Mouse (Mus musculus): Measurements from ENCODE around the gene 9130230L23Rik.
"Not testable (repeated sequence)": the region's sequence is repeated elsewhere in the genome, so short reads cannot be mapped to it uniquely, and the experiment has no call there.

The 9130230L23Rik gene

DNA sequence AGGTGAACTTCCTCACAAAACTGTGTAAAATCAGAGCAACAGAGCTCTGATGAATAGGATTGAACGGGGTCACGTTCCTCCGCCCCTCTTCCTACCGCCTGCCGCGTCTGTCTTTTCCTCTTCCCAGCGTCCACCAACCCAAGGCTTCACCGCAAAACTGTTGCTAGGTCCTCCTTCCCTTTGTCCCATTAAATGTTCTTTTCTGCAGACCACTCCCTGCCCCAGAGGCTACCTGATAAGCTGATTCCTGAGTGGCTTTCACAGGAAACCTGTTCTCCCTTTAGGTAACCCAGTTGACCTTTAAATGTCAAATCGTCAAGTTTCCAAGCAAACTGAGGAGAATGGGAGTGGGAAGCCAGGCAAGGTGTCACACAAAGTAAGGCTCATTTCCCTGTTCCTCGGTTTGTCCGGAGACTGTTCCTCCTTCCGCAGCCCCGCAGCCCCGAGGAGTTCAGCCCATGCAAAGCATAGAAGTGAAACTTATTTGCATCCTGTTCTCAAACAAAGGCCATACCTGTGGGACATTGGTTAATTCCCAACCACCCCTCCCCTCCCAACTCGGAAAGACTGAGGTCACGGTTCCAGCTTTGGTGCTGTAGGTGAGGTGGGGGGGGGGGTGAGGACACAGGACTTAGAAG lies 1.1 kb upstream of the 9130230L23Rik start:
- in situ Hi-C loops (cut with MboI, MseI), result no loop called here

DNA sequence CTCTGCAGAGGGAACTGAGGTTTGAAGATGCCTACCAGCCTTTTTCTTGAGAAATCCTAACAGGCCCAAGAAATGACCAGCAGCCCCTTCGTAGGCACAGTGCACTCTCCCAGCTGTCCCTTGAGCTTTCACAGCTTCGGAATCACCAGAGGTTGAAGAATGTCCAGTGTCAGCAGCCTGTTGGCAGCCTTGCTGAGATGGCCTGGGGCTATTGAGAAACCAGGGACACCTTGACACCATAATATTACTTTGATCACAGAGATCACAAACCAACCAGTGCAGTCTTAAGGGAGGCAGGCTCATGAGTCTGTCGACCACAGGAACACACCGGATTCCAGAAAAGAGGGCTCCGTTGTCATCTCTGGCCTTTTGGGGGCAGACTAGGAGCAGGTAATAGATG lies 2.9 kb downstream of the 9130230L23Rik start:
- in situ Hi-C loops (cut with MboI, MseI), result no loop called here

DNA sequence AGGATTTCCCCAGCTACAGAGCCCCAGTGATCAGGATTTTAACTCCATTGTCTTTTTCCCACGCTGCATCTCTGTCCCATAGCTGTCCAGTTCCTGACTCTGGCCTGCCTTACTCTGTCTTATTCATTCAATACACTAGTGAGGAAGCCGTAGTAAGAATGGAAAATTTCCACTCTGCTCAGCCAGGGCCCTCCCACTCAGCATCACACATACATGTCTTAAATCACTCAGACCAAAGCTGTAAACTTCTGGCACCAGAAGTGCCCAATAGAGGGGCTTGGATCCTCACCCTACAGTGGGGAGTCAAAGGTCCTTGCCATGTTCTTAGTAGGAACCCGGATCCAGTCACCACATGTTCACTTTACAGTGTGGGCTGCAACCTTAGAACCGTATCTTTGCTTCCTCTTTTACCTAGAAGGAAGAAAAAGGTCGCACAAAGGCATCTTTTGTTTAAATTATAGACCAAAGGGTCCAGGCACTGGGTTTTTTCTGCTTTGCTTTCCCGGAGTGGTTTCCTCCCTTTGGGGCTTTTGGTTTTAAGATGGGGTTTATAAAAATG lies 3.4 kb downstream of the 9130230L23Rik start:
- in situ Hi-C loops (cut with MboI, MseI), result no loop called here

DNA sequence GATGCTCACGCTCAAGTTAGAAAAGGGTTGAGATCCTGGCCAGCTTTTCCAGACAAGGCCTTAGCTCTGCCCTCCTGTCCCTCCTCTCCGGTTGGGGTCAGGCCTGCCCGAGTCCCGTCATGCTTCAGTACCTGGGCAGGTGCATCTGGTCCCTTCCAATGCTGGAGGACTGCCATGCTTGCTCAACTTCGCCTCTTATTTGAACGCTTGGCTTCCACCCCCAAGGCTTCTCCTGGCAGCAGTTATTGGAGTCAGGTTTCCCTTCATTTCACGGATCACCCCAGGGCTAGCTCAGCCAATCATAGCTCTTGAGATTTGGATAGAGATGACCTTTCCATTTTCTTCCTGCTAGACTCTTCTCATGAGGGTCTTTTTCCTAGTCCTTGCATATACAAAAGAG lies 4.0 kb downstream of the 9130230L23Rik start:
- in situ Hi-C loops (cut with MboI, MseI), result no loop called here

DNA sequence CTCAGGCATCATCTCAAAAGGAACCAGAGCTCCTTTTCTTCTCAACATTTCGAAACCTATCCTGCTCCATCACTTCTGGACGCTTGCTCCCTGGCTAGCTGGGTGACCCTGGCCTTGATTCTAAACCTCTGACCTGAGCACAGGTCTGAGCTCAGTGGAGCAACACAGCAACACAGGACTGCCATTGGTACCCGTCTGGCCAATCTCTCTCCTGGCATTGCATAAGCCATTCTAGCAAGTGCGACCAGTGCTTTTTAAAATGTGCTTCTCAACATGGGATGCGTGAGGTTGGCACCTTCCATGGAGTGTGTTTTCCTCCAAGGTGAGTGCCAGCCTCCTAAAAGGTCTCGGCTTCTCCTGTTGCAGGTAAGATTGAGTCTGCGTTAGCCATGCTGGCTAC lies 5.0 kb downstream of the 9130230L23Rik start:
- in situ Hi-C loops (cut with MboI, MseI), result no loop called here

DNA sequence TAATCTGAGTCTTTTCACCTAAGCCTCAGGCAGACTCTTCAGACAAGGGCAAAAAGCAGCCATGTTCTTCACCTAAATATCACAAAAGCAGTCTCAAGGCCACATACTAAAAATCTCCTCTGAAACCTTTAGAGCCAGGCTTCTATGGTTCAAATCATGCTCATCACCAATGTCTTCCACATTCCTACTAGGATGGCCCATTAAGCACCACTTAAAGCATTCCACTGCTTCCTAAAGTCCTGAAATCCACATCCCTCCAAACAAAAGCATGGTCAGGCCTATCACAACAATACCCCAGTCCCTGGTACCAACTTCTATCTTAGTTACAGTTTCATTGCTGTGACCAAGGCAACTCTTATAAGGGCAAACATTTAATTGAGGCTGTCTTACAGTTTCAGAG lies 6.3 kb downstream of the 9130230L23Rik start:
- in situ Hi-C loops (cut with MboI, MseI), result no loop called here

DNA sequence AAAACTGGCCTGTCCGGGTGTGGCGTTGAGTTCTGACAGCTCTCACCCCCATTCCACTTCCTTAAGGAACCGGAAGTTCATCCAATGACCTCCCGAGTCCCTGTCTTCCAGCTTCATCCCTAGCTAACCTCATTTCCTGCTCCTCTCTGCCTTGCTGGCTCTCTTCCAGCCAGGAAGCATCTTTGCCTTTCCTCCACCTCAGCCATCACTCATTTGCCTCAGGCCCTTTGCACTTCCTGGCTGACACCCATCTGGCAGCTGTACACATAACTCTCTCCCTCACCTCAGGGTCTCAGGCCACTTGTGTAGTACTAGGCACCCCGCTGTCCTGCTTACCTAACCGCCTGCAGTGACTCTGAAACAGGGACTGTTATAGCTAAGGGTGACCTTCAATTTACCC lies 9.4 kb downstream of the 9130230L23Rik start:
- in situ Hi-C loops (cut with MboI, MseI), result no loop called here

DNA sequence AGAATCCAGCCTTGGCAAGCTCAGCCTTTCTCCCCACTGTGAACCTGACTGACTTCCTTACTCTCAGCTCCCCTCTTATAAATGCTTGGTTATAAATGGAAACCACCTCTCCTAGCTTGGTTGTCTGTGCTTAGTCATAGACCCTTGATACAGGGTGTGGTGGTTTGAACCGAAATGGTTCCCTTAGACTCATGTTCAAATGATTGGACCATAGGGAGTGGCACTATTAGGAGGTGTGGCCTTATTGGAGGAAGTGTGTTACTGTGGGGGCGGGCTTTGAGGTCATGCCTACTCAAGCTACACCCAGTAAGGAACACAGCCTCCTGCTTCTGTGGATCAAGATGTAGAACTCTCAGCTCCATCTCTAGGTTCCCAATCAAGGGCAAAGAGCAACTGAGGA lies 12.9 kb downstream of the 9130230L23Rik start:
- in situ Hi-C loops (cut with MboI, MseI), result no loop called here

DNA sequence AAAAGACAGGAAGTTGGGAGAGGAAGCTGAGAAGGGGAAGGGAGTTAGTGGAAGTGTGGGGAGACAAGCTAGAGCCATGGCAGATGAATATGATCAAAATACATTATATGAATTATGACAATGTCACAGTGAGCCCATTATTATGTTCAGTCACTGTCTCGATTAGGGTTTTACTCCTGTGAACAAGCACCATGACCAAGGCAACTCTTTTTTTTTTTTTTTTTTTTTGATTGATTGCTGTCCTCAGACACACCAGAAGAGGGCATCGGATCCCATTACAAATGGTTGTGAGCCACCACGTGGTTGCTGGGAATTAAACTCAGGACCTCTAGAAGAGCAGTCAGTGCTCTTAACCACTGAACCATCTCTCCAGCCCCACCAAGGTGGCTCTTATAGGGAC lies 17.1 kb downstream of the 9130230L23Rik start:
- in situ Hi-C loops (cut with MboI, MseI), result not testable (repeated sequence)

DNA sequence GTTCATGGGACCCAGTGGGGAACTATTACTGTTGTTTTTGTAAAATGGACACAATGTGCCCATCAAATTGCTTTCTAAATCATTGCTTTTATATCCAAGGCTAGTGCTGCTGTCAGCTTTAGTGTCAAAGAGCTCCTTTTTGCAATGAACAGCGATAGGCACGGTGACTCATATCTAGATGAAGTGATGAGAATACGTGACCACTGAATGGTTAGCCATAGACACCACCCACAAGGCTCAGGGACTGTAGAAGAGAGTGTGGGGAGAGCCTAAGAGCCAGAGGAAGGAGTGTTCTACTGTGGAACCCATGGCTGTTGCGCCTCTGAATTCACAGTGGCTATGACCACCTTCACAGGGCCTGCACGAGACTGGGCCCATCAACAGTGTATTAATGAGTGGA lies 17.7 kb downstream of the 9130230L23Rik start:
- in situ Hi-C loops (cut with MboI, MseI), result no loop called here

DNA sequence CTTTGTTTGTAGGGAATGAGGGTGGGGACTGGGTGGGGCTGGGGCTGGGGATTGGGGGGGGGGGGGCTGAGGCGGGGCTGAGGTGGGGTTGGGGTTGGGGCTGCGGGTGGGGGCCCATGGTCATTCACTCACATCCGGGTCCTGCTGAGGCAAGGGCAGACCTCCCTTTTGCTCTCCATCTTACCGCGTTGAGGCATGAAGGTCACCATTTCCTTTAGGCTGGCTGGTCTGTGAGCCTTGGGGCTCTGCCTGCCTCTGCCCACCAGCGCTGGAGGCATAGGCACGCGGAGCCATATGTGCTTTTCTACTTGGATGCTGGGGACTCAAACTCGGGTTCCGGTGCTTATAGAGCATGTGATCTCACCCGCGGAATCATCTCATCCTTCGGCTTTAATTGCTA lies 28.4 kb downstream of the 9130230L23Rik start:
- in situ Hi-C loops (cut with MboI, MseI), result no loop called here

DNA sequence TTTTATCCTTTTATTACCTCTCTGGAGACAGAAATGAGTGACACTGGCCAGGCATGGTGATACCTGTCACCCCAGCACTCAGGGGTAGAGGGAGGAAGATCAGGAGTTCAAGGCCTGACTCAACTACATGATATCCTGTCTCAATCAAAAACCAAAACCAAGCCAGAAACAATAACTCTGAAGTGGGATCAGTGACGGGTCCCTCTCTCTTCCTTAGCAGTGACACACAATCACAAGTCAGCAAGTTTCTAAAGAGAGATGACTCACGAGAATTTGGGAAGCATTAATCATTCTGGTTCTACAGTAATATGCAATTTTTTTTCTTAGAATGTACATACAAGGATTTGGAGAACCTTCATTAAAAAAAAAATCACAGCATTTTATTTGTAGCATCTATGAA lies 30.9 kb downstream of the 9130230L23Rik start:
- in situ Hi-C loops (cut with MboI, MseI), result no loop called here

DNA sequence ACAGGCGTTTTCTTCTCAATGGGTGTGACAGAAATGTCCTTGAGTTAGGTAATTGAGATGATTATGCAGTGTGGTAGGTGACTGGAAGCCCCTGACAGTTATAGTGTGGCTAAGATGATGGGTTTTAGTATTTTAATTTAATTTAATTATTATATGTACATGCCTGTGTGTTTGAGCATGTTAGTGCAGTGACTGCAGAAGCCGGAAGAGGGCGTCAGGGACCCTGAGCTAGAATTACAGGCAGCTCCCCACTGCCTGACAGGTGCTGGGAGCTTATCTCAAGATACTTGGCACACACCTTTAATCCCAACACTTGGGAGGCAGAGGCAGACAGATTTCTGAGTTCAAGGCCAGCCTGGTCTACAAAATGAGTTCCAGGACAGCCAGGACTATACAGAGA lies 36.1 kb downstream of the 9130230L23Rik start:
- in situ Hi-C loops (cut with MboI, MseI), result no loop called here

DNA sequence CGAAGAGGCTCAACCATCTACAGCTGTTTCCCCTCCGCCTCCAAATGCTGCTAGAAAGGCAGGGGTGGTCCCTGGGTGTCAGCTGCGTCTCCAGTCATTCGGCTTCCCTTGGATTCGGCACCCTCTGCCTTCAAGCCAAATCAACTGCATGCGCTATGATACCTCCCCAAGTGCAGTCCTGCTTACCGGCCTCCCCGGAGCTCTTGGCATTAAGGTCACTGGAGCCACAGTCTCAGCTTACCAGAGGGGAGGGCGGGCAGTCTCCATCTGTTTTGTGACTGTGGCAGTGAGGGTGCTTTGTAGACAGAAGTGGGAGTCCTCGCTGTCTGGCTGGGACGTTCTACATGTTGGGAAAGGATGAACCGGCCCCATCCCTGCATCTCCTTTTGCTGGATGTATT lies 37.0 kb downstream of the 9130230L23Rik start:
- in situ Hi-C loops (cut with MboI, MseI), result no loop called here

DNA sequence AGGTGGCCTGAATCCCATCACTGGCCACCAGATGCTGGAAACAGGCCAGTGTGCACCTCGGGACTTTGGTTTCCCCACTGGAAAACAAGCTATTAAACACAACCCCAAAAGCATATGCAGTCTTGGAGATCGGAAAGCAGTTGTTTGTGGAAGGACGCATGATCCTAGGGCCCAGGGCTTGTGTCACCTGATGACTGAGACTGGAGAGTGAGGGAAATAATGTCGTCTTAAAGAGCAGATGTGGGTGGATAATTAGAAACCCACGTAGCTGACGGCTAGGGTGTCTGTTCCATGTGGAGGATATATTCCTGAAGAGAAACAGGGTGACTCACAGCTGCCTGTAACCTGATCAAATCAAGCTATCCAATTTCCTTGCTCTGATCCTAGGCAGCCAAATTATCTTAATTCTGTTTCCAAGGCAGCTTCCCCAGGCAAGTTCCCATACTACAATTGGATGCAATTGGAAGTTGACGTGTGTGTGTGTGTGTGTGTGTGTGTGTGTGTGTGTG lies 38.3 kb downstream of the 9130230L23Rik start:
- in situ Hi-C loops (cut with MboI, MseI), result no loop called here

DNA sequence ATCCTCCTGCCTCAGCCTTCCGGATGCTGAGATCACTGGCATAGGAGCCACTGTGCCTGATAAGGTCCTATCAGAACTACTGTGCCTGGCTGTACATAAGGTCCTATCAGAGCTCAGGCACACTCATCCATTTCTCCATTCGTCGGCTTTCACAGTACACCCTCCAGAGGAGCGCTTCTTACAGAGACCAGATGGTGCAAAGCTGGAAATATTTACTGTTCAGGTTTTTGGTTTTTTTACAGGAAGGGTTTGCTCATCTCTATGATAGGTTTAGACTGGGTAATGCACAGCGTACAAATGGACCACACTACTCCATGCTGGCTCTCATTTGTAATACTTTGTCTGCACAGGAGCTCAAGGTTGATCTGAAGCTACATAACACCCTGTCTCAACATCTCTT lies 40.8 kb downstream of the 9130230L23Rik start:
- in situ Hi-C loops (cut with MboI, MseI), result no loop called here

DNA sequence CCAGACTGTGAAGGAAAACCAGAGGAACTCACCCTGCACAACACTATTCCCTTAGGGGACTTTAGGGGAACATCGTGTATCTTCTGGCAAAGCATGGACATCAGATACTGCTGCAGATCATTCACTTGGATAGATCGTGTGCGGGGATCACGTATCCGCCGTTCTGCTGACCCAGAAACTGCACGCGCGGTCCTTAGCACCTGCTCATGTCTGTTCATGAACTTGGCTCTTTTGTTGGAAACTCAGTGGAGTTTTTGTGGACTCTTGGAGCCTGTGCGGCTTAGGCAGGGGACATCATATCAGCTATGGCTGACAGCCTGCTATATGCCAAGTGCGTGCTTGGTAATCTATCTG lies 43.5 kb downstream of the 9130230L23Rik start:
- in situ Hi-C loops (cut with MboI, MseI), result no loop called here

DNA sequence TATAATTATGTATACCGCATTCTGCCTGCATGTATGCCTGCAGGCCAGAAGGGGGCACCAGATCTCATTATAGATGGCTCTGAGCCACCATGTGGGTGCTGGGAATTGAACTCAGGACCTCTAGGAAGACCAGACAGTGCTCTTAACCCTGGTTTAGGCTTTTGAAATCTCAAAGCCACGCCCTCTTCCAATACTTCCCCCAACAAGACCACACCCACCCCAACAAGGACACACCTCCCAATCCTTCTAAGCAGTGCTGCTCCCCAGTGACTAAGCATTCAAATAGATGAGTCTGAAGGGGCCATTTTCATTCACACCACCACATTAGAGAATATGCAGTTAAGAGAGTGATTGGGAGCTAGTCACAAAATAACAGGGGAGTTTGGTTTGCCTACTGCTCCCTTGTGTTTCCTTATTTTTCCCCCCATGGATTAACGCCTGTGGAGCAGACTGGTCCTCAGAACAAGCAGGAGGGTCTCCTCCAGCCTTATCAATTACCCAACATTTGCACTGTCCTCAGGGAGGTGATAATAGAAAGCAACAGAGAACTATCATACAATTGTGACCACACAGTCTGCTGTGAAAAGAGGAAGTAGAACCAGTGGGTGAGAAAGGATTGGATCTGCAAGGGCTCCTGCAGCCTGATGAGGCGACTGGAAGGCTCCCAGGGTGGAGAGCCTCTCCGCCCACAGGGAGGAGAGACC lies 44.0 kb downstream of the 9130230L23Rik start:
- in situ Hi-C loops (cut with MboI, MseI), result no loop called here

DNA sequence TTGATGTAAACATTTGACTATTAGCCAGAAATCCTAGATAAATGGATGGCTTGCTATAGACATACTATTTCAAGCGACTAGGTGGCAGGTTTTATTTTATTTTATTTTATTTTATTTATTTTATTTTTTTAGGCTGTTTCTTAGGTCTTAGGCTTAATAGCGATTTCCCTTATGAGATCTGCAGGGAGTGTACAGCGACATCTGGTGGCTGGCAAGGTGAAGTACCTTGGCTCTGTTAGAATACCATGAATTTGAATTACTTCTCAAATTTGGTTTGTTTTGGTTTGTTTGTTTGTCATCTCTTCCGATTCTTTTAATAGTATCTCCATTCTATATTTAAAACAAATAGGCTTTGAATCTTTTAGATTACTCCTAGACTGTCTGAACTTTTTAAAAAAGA lies 45.5 kb downstream of the 9130230L23Rik start:
- in situ Hi-C loops (cut with MboI, MseI), result no loop called here

DNA sequence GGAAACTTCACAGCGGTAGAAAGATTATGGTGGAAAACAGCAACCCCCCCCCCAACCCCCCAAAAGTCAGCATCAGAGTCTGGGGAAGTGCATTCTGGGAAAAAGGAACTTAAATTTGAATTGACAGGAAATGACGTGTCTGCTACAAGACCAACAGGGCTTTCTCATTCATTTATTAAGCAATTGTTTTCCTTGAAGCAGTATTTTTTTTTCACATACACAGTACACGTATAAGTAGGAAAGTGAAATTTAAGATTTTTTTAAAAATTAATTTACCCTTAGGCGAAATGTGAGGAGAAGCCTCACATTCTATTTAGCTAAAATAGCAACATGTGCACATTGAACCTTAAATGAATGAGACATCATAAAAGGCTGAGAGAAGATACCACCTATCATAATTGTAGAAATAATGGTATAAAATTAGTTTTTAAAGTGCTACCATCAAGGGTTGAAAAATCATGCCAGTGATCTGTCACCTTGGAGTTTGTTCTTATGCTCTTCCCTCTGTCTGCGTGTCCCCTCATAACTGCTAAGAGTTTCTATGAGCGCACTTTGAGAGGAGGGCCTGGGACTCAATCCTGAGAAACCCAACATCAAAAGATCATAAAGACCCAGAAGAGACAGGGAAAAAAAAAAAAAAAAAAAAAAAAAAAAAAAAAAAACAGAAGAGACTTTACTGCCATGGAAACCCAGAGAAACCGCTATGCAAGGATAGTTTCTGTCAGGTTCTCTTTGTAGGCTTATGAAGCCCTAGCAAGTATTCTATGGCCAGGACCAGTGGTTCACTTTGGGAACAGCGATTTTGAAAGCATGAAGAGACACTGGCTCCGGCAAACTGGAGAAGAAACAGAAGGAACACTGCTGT lies 47.7 kb downstream of the 9130230L23Rik start:
- in situ Hi-C loops (cut with MboI, MseI), result no loop called here

DNA sequence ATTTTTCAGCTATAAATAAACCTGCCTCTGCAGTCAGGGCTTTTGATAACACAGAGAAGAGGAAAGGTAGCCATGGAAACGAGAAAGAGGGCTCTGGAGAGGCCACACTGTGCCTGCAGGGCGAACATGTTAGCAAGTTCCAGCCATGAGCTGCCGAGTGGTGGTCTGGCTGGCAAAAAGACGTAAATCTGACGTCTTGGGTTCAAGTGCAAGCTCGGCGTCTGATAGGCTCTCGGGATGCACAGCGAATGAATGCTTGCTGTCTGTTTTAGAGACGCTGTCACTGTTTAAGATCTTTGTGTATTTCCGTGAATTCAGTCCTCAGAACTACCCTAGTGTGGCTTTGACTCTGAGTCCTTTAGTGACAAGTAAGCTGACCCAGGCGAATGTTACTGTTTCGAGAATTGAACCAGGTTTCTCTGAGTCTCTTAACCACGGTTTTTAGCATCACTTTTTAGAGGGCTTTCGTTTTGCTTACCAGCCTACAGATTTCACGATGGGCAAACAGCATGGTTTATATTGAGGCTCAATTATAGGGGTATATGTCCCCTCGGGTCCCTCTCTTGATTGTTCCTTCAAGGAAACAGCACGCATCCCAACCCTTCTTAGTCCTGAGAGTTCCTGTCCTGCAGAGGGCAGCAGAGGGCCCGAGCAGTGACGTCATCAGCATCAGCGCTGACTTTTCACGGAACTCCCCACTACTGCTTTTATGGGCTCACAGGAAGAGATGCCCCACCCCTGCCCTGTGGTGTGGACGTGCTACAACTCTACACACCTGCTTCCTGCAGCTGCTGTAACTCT lies 48.5 kb downstream of the 9130230L23Rik start:
- in situ Hi-C loops (cut with MboI, MseI), result no loop called here
